Mouse (Mus musculus): ENCODE data around the gene Pdia6. TPM values are rescaled to one million over a fixed set of nuclear protein-coding genes. Genes with fewer than 3 reads are reported as not detected.

The Pdia6 gene
- 136 TPM for polyA plus RNA-seq (2017; shearing (Covaris generic))

GRCm38 (mm10) chr12:17265971-17266672 lies at the start of gene Pdia6:
Gene Pdia6, plus strand, starts transcription at chr12:17266545.

GRCm38 (mm10) chr12:17329259-17329658 lies 62.9 kb downstream of the Pdia6 start, which contains the start of gene Atp6v1c2:
Gene Atp6v1c2, minus strand, starts transcription at chr12:17329359.

Other genes with a start within 250 kb of the Pdia6 start
- not detected for gene Kcnf1, start 89.7 kb upstream of the Pdia6 start, polyA plus RNA-seq (2017; shearing (Covaris generic))
- gene Atp6v1c2, start 62.8 kb downstream of the Pdia6 start, polyA plus RNA-seq (2017; shearing (Covaris generic)): not detected
- 20.8 TPM for gene Nol10, start 81.9 kb downstream of the Pdia6 start, polyA plus RNA-seq (2017; shearing (Covaris generic))

Data from naive thymus-derived CD4-positive, alpha-beta T cell, adult 5 months (primary cell).